Mouse (Mus musculus) lung, adult 10 weeks (tissue): Measurements from ENCODE around the gene Jak3. TPM values are rescaled to one million over a fixed set of nuclear protein-coding genes. Genes with fewer than 3 reads are reported as not detected.

Experiments used
- polyA plus RNA-seq: library from polyadenylated mRNA; stranded (reverse); fragments of 350-450 nt; fragmentation: Illumina TruSeq; extraction: RNeasy Lipid Tissue Mini Kit (QIAGEN cat#74804); gene quantifications from one replicate; pipeline ENCODE4 v1.2.3, GENCODE M21; 2014; ENCODE audit warnings: low read depth, low replicate concordance; ENCODE audit not compliant: insufficient read depth

Gene Jak3
- polyA plus RNA-seq = 8.6 TPM

GRCm38 (mm10) chr8:71676020-71676741 is at the start of gene Jak3:
Jak3 (plus strand) TSS chr8:71676296.

DNA sequence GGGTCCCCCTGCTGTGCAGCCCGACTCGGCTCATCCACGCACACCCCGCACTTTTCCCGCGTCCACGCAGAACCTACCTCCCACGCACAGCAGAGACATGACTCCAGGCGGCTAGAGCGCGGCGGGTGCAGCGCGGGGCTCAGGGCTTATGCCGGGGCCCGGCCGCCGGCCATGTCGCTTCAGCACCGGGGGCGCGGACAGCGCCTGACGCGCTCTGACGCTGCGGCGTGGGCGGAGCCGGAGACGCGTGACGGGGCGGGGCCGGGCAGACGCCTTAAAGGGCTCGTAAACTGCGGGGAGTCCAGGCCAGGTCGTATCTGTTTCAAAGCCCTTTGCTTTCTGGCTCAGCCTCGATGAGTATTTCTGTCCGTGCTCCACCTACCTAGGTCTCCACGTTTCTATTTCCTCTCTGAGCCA is 4.5 kb upstream of the Jak3 start, which contains the start of gene Unc13a:
TSS of gene Unc13a (minus strand) at position 209 of the 417 bp plus-strand sequence.

DNA sequence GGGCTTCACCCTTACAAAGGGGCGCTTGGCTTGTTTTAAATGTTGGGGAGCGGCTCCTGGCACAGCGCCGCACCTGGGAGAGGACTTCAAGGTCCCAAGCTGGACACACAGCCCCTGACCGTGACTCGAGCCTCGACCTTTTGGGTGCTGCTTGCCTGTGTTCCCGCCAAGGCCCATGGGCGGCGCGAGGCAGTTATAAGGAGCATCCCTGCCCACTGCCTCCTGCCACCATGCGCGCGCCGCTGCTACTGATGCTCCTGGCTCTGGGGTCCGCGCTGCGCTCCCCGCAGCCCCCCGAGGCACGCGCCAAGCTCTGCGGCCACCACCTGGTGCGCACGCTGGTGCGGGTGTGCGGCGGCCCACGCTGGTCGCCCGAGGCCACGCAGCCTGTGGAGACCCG is 12.9 kb downstream of the Jak3 start, which contains the start of gene Insl3:
TSS of gene Insl3 (plus strand) at position 187 of the 400 bp plus-strand sequence.

DNA sequence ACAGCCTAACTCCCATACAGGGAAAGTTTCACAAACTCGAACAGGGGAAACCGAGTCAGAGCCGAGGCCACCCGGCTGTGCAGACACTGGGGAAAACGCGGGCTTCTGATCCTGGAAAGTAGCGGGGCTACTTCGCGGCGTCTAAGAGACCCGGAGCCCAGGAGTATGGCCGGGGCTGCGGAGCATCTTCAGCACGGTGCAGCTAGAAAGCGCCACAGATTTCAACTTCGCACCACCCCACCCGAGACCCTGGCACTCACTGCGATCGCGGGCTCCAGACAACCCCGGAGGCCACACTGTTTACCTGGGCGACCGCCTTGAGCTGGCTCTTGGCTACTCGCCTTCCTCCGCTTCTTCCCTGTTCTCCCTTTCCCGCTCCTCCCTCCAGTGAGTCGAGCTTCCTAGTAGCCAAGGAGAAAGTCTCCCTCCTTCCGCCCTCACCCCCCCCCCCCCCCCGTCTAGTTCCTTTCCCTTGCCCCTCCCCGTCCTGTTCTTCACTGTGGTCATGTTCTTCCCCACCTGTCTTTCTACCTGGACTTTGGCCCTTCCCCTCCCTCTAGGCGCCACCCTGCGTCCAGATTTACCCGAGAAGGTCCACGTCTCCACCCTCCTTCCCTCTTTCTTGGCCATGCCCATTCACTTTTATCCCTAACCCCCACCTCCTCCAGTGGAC is 25.5 kb downstream of the Jak3 start, which contains the start of gene B3gnt3:
TSS of gene B3gnt3 (minus strand) at position 376 of the 673 bp plus-strand sequence.

DNA sequence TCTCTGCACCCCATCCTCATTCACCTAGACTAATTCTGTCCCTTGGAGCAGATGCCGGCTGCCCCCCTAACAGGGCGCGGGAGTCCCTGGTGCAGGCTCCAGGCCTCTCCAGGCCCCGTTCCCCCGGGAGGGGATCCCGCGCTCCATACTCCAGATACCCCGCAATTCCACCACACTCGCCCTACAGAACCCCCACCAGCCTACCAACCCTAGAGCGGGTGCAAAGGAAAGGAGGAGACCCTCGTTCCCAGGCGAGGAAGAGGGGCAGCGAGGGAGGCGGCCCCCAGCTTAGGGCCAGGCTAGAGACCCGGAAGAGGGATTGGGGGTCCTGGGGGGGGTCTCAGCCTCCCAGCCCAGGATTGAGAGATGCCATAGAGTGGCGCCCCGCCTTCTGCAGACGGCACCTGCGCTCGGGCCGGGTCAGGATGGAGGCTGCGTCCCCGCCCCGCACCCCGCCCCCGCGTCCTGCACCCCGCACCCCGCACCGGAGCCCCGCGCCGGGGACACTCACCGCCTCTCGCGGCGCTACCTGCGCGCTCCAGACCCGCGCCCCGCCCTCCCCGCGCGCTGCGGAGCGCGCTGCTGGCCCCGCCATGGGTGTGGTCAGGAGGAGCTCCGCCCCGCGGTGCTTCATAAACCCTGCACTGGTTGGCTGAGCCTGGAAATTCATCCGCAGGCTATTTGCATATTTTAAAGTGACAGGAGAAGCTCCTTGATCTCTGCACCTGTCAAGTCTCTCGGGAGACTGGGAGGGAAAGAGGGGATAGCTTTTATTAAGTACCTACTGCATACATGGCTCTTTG is 49.2 kb downstream of the Jak3 start, which contains the start of gene Fcho1:
TSS of gene Fcho1 (minus strand) at position 595 of the 803 bp plus-strand sequence.

Other genes starting within 250 kb of the Jak3 start
- gene Abhd8, start 212.6 kb upstream of the Jak3 start, polyA plus RNA-seq = 16.1 TPM
- 65.5 TPM for gene Mrpl34, start 211.3 kb upstream of the Jak3 start, polyA plus RNA-seq
- gene Dda1, start 207.1 kb upstream of the Jak3 start, polyA plus RNA-seq = 33.9 TPM
- gene Ano8, start 190.3 kb upstream of the Jak3 start, polyA plus RNA-seq = 4.6 TPM
- gene Gtpbp3, start 188.2 kb upstream of the Jak3 start, polyA plus RNA-seq = 10.1 TPM
- gene Plvap, start 164.5 kb upstream of the Jak3 start, polyA plus RNA-seq = 350 TPM
- gene Ccdc194, start 150.6 kb upstream of the Jak3 start, polyA plus RNA-seq = not detected
- 272 TPM for gene Bst2, start 138.8 kb upstream of the Jak3 start, polyA plus RNA-seq
- 65.4 TPM for gene Mvb12a, start 133.4 kb upstream of the Jak3 start, polyA plus RNA-seq
- gene Tmem221, start 117.4 kb upstream of the Jak3 start, polyA plus RNA-seq = 12.2 TPM
- gene Nxnl1, start 109.7 kb upstream of the Jak3 start, polyA plus RNA-seq = not detected
- gene Slc27a1, start 107.4 kb upstream of the Jak3 start, polyA plus RNA-seq = 21.0 TPM
- 79.5 TPM for gene Pgls, start 84.1 kb upstream of the Jak3 start, polyA plus RNA-seq
- 3.3 TPM for gene Fam129c, start 78.6 kb upstream of the Jak3 start, polyA plus RNA-seq
- 51.7 TPM for gene Colgalt1, start 65.3 kb upstream of the Jak3 start, polyA plus RNA-seq
- gene Unc13a, start 4.5 kb upstream of the Jak3 start, polyA plus RNA-seq = 0.04 TPM
- gene Insl3, start 12.9 kb downstream of the Jak3 start, polyA plus RNA-seq = 5.2 TPM
- 7.3 TPM for gene B3gnt3, start 25.5 kb downstream of the Jak3 start, polyA plus RNA-seq
- gene Fcho1, start 49.4 kb downstream of the Jak3 start, polyA plus RNA-seq = 3.7 TPM
- gene Zfp709, start 205.7 kb downstream of the Jak3 start, polyA plus RNA-seq = 2.6 TPM
- gene Zfp882, start 232.3 kb downstream of the Jak3 start, polyA plus RNA-seq = 1.8 TPM
- gene Zfp617, start 232.3 kb downstream of the Jak3 start, polyA plus RNA-seq = 12.6 TPM